Mouse (Mus musculus): ENCODE results near the gene Zfp536. TPM values are rescaled to one million over a fixed set of nuclear protein-coding genes. Genes with fewer than 3 reads are reported as not detected.

Gene Zfp536
- total and polyA plus RNA-seq, 3 experiments, result 3.1 to 10.1 (median 7.7) TPM

- no peak for TF ChIP-seq CTCF (IDR thresholded peaks at IDR 0.05)
- no peak for TF ChIP-seq EP300 (IDR thresholded peaks at IDR 0.05; ENCODE audit: insufficient read depth, low read depth, low read length)
- TF ChIP-seq POLR2A (IDR thresholded peaks at IDR 0.05; ENCODE audit: insufficient read depth, low read depth, low read length), result no peak
- no peaks in the 10 kb centered on the region for H3K36me3 ChIP-seq (ENCODE audit: control insufficient read depth, insufficient read depth, low read length)
- H3K4me3 ChIP-seq, result peak overlapping the region; percentile 52
- no peaks in the 10 kb centered on the region for H3K4me1 ChIP-seq (ENCODE audit: control insufficient read depth, insufficient read depth, low read length)
- H3K27ac ChIP-seq, result peak overlapping the region; percentile 23; the same call in 1 of the 2 replicates
- peak overlapping the region; percentile 43 for H3K9ac ChIP-seq (ENCODE audit: low read depth, low read length)
- H3K27me3 ChIP-seq (ENCODE audit: control insufficient read depth, insufficient read depth, low read length), result peaks cover 9% of the 10 kb centered on the region; the same call in 1 of the 2 replicates
- WGBS, result 2% methylated on average over 53 of the region's 53 CpGs
- H3K79me2 ChIP-seq (replicated peaks; ENCODE audit: control insufficient read depth, insufficient read depth, low read length), result no peaks in the 10 kb centered on the region
- intact Hi-C loops (cut with DNase I), result loop anchor here (5.0 kb wide), 1 partner anchor 168 kb away; no protein-coding TSS in a partner anchor
- peak in 1 of 2 experiments; percentile 31 for DNase-seq
Observed at GRCm38 (mm10) chr7:37769526-37770399, 3.7 kb downstream of the Zfp536 start.

GRCm38 (mm10) chr7:37769004-37769403, 4.4 kb downstream of the Zfp536 start:
- H3K4me1 ChIP-seq (ENCODE audit: control insufficient read depth, insufficient read depth, low read length), result no peaks in the 10 kb centered on the region
- TF ChIP-seq POLR2A (IDR thresholded peaks at IDR 0.05; ENCODE audit: insufficient read depth, low read depth, low read length) (no peak), CTCF (IDR thresholded peaks at IDR 0.05) (no peak), EP300 (IDR thresholded peaks at IDR 0.05; ENCODE audit: insufficient read depth, low read depth, low read length) (no peak)
- H3K79me2 ChIP-seq (replicated peaks; ENCODE audit: control insufficient read depth, insufficient read depth, low read length), result no peaks in the 10 kb centered on the region
- intact Hi-C loops (cut with DNase I), result no loop called here
- H3K36me3 ChIP-seq (ENCODE audit: control insufficient read depth, insufficient read depth, low read length), result no peaks in the 10 kb centered on the region
- peaks cover 9% of the 10 kb centered on the region; the same call in 1 of the 2 replicates for H3K27me3 ChIP-seq (ENCODE audit: control insufficient read depth, insufficient read depth, low read length)
- H3K4me3 ChIP-seq, result peak overlapping the region; percentile 52
- no peak overlapping the region for H3K27ac ChIP-seq
- WGBS, result 2% methylated on average over 28 of the region's 28 CpGs
- peak overlapping the region; percentile 49; the same call in 1 of the 2 replicates for H3K9ac ChIP-seq (ENCODE audit: low read depth, low read length)
- peak in 1 of 2 experiments; percentile 21 for DNase-seq

- intact Hi-C loops (cut with DNase I), result no loop called here
- H3K79me2 ChIP-seq (replicated peaks; ENCODE audit: control insufficient read depth, insufficient read depth, low read length), result no peaks in the 10 kb centered on the region
- no peaks in the 10 kb centered on the region for H3K4me1 ChIP-seq (ENCODE audit: control insufficient read depth, insufficient read depth, low read length)
- H3K27me3 ChIP-seq (ENCODE audit: control insufficient read depth, insufficient read depth, low read length), result peaks cover 9% of the 10 kb centered on the region; the same call in 1 of the 2 replicates
- WGBS, result 30% methylated on average over 10 of the region's 10 CpGs
- no peak overlapping the region for H3K9ac ChIP-seq (ENCODE audit: low read depth, low read length)
- no peaks in the 10 kb centered on the region for H3K36me3 ChIP-seq (ENCODE audit: control insufficient read depth, insufficient read depth, low read length)
- H3K27ac ChIP-seq, result no peak overlapping the region
- TF ChIP-seq POLR2A (IDR thresholded peaks at IDR 0.05; ENCODE audit: insufficient read depth, low read depth, low read length) (no peak), EP300 (IDR thresholded peaks at IDR 0.05; ENCODE audit: insufficient read depth, low read depth, low read length) (no peak), CTCF (IDR thresholded peaks at IDR 0.05) (no peak)
- DNase-seq, result no peak
- no peak overlapping the region for H3K4me3 ChIP-seq
Observed at GRCm38 (mm10) chr7:37768310-37768940, 5.0 kb downstream of the Zfp536 start.

GRCm38 (mm10) chr7:37758886-37759285, 14.6 kb downstream of the Zfp536 start:
- intact Hi-C loops (cut with DNase I), result no loop called here
- 86% methylated on average over 5 of the region's 5 CpGs for WGBS
- TF ChIP-seq CTCF (IDR thresholded peaks at IDR 0.05), result no peak
- no peak for TF ChIP-seq POLR2A (IDR thresholded peaks at IDR 0.05; ENCODE audit: insufficient read depth, low read depth, low read length)
- TF ChIP-seq EP300 (IDR thresholded peaks at IDR 0.05; ENCODE audit: insufficient read depth, low read depth, low read length), result no peak

GRCm38 (mm10) chr7:37753024-37753423, 20.4 kb downstream of the Zfp536 start:
- no peaks in the 10 kb centered on the region for H3K36me3 ChIP-seq (ENCODE audit: control insufficient read depth, insufficient read depth, low read length)
- no peak overlapping the region for H3K9ac ChIP-seq (ENCODE audit: low read depth, low read length)
- H3K79me2 ChIP-seq (replicated peaks; ENCODE audit: control insufficient read depth, insufficient read depth, low read length), result no peaks in the 10 kb centered on the region
- WGBS, result 60% methylated on average over 1 of the region's 1 CpGs
- no peak for TF ChIP-seq POLR2A (IDR thresholded peaks at IDR 0.05; ENCODE audit: insufficient read depth, low read depth, low read length)
- no peak for TF ChIP-seq CTCF (IDR thresholded peaks at IDR 0.05)
- no peak for TF ChIP-seq EP300 (IDR thresholded peaks at IDR 0.05; ENCODE audit: insufficient read depth, low read depth, low read length)
- no peaks in the 10 kb centered on the region for H3K27me3 ChIP-seq (ENCODE audit: control insufficient read depth, insufficient read depth, low read length)
- no peak overlapping the region for H3K27ac ChIP-seq
- DNase-seq, result no peak
- intact Hi-C loops (cut with DNase I), result no loop called here
- H3K4me3 ChIP-seq, result no peak overlapping the region
- H3K4me1 ChIP-seq (ENCODE audit: control insufficient read depth, insufficient read depth, low read length), result no peaks in the 10 kb centered on the region

More at GRCm38 (mm10) chr7:37758886-37759285, 14.6 kb downstream of the Zfp536 start:
- Histone ChIP-seq H3K27me3 (ENCODE audit: control insufficient read depth, insufficient read depth, low read length) (no peaks in the 10 kb centered on the region), H3K9ac (ENCODE audit: low read depth, low read length) (no peak overlapping the region), H3K79me2 (replicated peaks; ENCODE audit: control insufficient read depth, insufficient read depth, low read length) (no peaks in the 10 kb centered on the region), H3K4me3 (no peak overlapping the region), H3K4me1 (ENCODE audit: control insufficient read depth, insufficient read depth, low read length) (no peaks in the 10 kb centered on the region), H3K36me3 (ENCODE audit: control insufficient read depth, insufficient read depth, low read length) (no peaks in the 10 kb centered on the region), H3K27ac (no peak overlapping the region)
- no peak for DNase-seq

Measured in heart, adult 2 months (tissue).